Mouse (Mus musculus) heart, adult 2 months (tissue): ENCODE data around the gene Cyp27a1. TPM values are rescaled to one million over a fixed set of nuclear protein-coding genes. Genes with fewer than 3 reads are reported as not detected.

Source experiments
- DNase-seq, 2 experiments: peaks; one replicate each; pipeline ENCODE4 v3.0.0; 2021
- H3K27ac ChIP-seq: fragments of 200-600 bp; 2 replicates; pipeline ENCODE4 v1.8.1; 2022
- H3K27me3 ChIP-seq: fragments of 200-500 bp; 2 replicates; pipeline ENCODE4 v1.6.1; 2012; ENCODE audit warnings: mild to moderate bottlenecking, low read length, inconsistent platforms, mixed read lengths; ENCODE audit not compliant: control insufficient read depth, insufficient read depth
- H3K36me3 ChIP-seq: fragments of 200-500 bp; 2 replicates; pipeline ENCODE4 v1.6.1; 2012; ENCODE audit warnings: low read length, inconsistent platforms; ENCODE audit not compliant: control insufficient read depth, insufficient read depth
- H3K4me1 ChIP-seq: fragments of 200-500 bp; 2 replicates; pipeline ENCODE4 v1.6.1; 2011; ENCODE audit warnings: low read length; ENCODE audit not compliant: control insufficient read depth, insufficient read depth
- H3K4me3 ChIP-seq: fragments of 200-600 bp; 2 replicates; pipeline ENCODE4 v1.8.1; 2022
- H3K79me2 ChIP-seq: fragments of 200-500 bp; replicated peaks from 2 replicates; pipeline ENCODE4 v1.6.1; 2012; ENCODE audit warnings: mild to moderate bottlenecking, inconsistent platforms, low read length, moderate library complexity, mixed read lengths; ENCODE audit not compliant: control insufficient read depth, insufficient read depth
- H3K9ac ChIP-seq: fragments of 200-500 bp; 2 replicates; pipeline ENCODE4 v1.6.1; 2012; ENCODE audit warnings: low read depth, mild to moderate bottlenecking, control low read depth, inconsistent platforms, low read length, mixed read lengths
- CTCF ChIP-seq: fragments of 200-600 bp; IDR thresholded peaks from 2 replicates; pipeline ENCODE4 v1.8.1; 2022; ENCODE audit warnings: antibody characterized with exemption, mild to moderate bottlenecking, moderate library complexity
- EP300 ChIP-seq: fragments of 200-500 bp; IDR thresholded peaks from 2 replicates; pipeline ENCODE4 v1.6.1; 2011; ENCODE audit warnings: low read depth, low read length, control low read depth; ENCODE audit not compliant: insufficient read depth
- POLR2A ChIP-seq: fragments of 200-500 bp; IDR thresholded peaks from 2 replicates; pipeline ENCODE4 v1.6.1; 2011; ENCODE audit warnings: mild to moderate bottlenecking, low read depth, low read length, control low read depth; ENCODE audit not compliant: insufficient read depth
- WGBS: fragments of 180-500 bp; shearing (Covaris S2); methylation state at CpG from one replicate; pipeline ENCODE4 v1.1.7; 2018; 5-methylcytosine and 5-hydroxymethylcytosine counted together
- intact Hi-C: fragments of 180-260 bp; cut with DNase I; formaldehyde crosslinking; loops from one replicate; pipeline ENCODE4 v1.15.1; 2025
- polyA plus RNA-seq: library from polyadenylated mRNA; depleted of rRNA; stranded (reverse); fragments of >200 nt; gene quantifications from 2 replicates; pipeline ENCODE4 v1.2.3, GENCODE M21; 2012
- total RNA-seq, 2 experiments: library from RNA; stranded (reverse); gene quantifications; 2 replicates each; pipeline ENCODE4 v1.2.3; 2021

Gene Cyp27a1
- total and polyA plus RNA-seq, 3 experiments: 10.1 to 22.2 (median 18.1) TPM

DNA sequence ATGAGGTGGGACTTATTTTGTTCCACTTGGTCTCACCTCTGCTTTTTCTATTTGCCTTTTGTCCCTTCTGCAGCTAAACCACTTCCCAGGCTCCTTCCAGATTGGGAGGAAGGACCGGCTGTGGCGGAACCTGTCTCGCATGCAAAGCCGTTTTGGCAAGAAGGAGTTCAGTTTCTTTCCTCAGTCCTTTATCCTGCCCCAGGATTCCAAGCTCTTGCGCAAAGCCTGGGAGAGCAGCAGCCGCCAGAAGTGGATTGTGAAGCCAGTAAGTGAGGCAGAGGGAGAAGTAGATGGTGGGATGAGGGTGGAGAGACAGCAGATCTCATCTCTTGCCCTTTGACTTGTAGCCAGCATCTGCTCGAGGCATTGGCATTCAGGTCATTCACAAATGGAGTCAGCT lies 26.2 kb upstream of the Cyp27a1 start:
- no peaks in the 10 kb centered on the region for H3K27me3 ChIP-seq
- WGBS: 82% methylated on average over 7 of the region's 7 CpGs
- no peak overlapping the region for H3K4me3 ChIP-seq
- no peaks in the 10 kb centered on the region for H3K4me1 ChIP-seq
- H3K9ac ChIP-seq: no peak overlapping the region
- H3K27ac ChIP-seq: no peak overlapping the region
- intact Hi-C loops: no loop called here
- TF ChIP-seq POLR2A (no peak), EP300 (no peak)
- no peaks in the 10 kb centered on the region for H3K79me2 ChIP-seq
- peaks cover 4% of the 10 kb centered on the region for H3K36me3 ChIP-seq
- DNase-seq: no peak

DNA sequence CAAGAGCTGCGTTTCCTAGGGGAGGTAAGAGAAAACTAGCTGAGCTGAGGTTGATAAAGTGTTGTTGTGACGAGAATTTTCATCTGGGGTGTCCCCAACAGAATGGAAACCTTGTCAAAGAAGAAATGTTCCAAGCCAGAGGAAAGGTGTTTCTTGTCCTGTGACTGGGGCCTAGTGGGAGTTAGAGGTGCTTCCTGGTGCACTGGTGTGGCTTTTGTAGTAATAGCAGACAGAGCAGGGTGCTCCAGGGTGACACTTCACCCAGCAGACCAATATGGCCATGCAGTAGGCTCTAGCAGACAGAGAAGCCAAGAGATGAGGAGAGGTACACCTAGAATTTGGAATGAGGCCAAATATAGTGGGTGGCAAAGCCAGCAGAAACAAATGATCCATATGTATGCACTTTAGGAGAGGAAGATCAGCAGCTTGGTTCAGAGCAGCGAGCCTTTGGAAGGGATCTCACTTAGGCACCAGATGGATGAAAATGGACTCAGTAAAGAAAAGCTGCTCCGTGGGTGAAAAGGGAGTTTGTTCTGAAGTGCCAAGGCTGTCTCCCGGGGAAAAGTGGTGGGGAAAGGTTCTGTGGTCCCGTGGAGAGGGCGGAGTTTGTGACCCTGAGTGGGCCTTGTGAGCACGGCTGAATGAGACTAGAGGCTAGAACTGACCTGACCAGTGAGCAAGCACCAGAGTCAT lies 19.3 kb upstream of the Cyp27a1 start:
- Histone ChIP-seq H3K79me2 (no peaks in the 10 kb centered on the region), H3K36me3 (peaks cover 5% of the 10 kb centered on the region), H3K4me3 (no peak overlapping the region), H3K27me3 (no peaks in the 10 kb centered on the region), H3K9ac (no peak overlapping the region), H3K27ac (no peak overlapping the region), H3K4me1 (peaks cover 5% of the 10 kb centered on the region)
- 86% methylated on average over 8 of the region's 8 CpGs for WGBS
- DNase-seq: no peak
- no peak for TF ChIP-seq POLR2A
- TF ChIP-seq CTCF: no peak
- TF ChIP-seq EP300: no peak
- intact Hi-C loops: no loop called here

DNA sequence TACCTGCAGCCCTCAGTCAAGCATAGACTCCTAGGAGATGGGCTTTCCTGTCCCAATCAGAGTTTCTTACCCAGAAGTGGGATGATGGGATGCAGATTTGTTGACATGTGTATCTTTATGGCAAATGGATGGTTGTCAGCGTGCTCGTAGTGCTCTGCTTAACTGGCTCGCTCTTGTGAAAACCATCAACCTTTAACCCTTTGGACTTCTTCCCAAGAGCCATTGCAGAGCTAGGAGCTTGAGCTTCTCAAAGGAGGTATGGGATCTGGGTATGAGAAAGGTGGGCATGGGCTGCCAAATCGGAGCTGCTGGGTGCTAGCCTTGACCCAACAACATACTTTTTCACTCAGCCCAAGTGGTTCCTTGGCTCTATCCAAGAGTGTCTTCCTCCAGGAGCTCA lies 17.5 kb upstream of the Cyp27a1 start:
- peaks cover 12% of the 10 kb centered on the region for H3K36me3 ChIP-seq
- H3K27ac ChIP-seq: no peak overlapping the region
- H3K4me1 ChIP-seq: peaks cover 7% of the 10 kb centered on the region
- no peak overlapping the region for H3K4me3 ChIP-seq
- TF ChIP-seq EP300 (no peak), POLR2A (no peak), CTCF (no peak)
- DNase-seq: no peak
- H3K79me2 ChIP-seq: no peaks in the 10 kb centered on the region
- H3K9ac ChIP-seq: no peak overlapping the region
- intact Hi-C loops: no loop called here
- WGBS: 90% methylated on average over 4 of the region's 4 CpGs
- H3K27me3 ChIP-seq: no peaks in the 10 kb centered on the region

DNA sequence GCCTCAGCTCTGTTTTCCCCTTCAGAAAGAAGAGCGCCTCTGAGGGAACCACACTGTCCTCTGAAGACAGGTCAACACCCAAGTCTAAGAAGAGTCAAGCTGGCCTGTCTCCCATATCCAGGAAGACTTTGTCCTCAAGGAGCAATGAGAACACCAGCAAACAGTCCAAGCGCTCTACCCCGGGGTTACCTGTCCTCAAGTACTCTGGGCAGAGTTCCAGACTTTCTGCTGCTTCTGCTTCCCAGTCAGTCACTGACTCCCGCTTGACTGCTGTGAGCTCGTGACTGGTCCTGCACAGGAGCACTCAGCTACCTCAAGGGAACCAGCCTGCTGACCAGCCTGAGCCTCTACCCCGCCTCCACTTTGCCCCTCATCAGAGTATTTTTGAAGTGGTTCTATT lies 16.0 kb upstream of the Cyp27a1 start:
- no peak overlapping the region for H3K9ac ChIP-seq
- no peaks in the 10 kb centered on the region for H3K79me2 ChIP-seq
- intact Hi-C loops: no loop called here
- H3K4me1 ChIP-seq: peaks cover 7% of the 10 kb centered on the region
- TF ChIP-seq CTCF: no peak
- no peak for TF ChIP-seq EP300
- TF ChIP-seq POLR2A: no peak
- no peaks in the 10 kb centered on the region for H3K27me3 ChIP-seq
- no peak overlapping the region for H3K27ac ChIP-seq
- 84% methylated on average over 6 of the region's 6 CpGs for WGBS
- peaks cover 12% of the 10 kb centered on the region for H3K36me3 ChIP-seq
- no peak for DNase-seq
- no peak overlapping the region for H3K4me3 ChIP-seq

DNA sequence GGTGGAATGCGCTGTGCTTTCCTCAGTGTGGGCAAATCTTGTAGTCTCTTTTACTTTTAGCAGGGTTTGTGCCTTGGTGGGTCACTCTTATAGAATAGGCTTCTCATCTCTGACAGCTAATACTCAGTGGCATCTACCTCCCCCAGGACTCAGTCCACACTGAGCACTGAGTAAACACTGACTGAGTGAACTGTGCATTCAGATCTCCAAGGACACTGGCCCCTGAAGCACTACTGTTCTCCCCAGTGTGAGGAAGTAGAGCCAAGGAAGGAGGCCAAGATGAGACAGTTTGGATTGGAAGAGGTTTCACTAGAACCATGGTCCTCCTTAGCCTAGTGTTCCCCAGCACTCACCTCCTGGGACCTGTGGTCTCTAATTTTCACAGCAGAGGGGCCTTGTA lies 15.0 kb upstream of the Cyp27a1 start:
- TF ChIP-seq POLR2A: no peak
- Histone ChIP-seq H3K9ac (no peak overlapping the region), H3K4me3 (no peak overlapping the region), H3K27me3 (no peaks in the 10 kb centered on the region), H3K27ac (peak overlapping the region; percentile 33), H3K36me3 (peaks cover 12% of the 10 kb centered on the region), H3K4me1 (peaks cover 7% of the 10 kb centered on the region), H3K79me2 (no peaks in the 10 kb centered on the region)
- no peak for DNase-seq
- 96% methylated on average over 1 of the region's 1 CpGs for WGBS
- intact Hi-C loops: no loop called here

DNA sequence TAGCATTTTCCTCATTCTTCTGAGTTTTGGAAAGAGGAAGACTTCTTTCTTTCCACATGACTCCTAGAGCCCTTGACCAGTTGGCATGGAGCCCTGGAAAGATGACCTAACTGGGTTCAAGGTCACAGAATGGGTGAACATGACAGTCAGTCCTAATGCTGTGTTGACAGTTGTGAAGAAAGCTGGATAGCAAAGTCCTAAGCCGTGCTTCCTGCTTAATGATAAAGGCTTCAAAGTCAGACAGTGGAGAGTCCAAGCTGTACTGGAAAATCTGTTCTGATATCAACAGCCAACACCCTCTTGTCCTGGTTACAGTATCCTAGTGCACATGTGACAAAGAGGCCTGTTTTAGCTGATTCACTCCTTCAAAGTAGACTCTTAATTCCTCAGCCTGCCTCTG lies 14.6 kb upstream of the Cyp27a1 start:
- H3K27ac ChIP-seq: peak overlapping the region; percentile 33

More for the DNA sequence above, 14.6 kb upstream of the Cyp27a1 start:
- 19% methylated on average over 1 of the region's 1 CpGs for WGBS
- intact Hi-C loops: no loop called here
- DNase-seq: peak in 1 of 2 experiments; percentile 29
- Histone ChIP-seq H3K79me2 (no peaks in the 10 kb centered on the region), H3K9ac (no peak overlapping the region), H3K4me1 (peaks cover 7% of the 10 kb centered on the region), H3K36me3 (peaks cover 12% of the 10 kb centered on the region), H3K27me3 (no peaks in the 10 kb centered on the region), H3K4me3 (no peak overlapping the region)
- TF ChIP-seq EP300 (no peak), POLR2A (no peak), CTCF (no peak)
